Mouse (Mus musculus) ES-E14 (cell line): ENCODE data around the gene Ormdl2.

Experiments used
- HCFC1 ChIP-seq: IDR thresholded peaks from 2 replicates; pipeline ENCODE4 v1.6.1; 2012; ENCODE audit warnings: low read length, inconsistent platforms, borderline replicate concordance; ENCODE audit not compliant: insufficient read depth
- MAFK ChIP-seq: IDR thresholded peaks from 2 replicates; pipeline ENCODE4 v1.6.1; 2014; ENCODE audit warnings: mild to moderate bottlenecking, low read depth, low read length, inconsistent platforms; ENCODE audit not compliant: insufficient read depth
- ZC3H11A ChIP-seq: IDR thresholded peaks from 2 replicates; pipeline ENCODE4 v1.6.1; 2012; ENCODE audit warnings: low read depth, mild to moderate bottlenecking, inconsistent platforms, low read length, borderline replicate concordance
- ZNF384 ChIP-seq: IDR thresholded peaks from 2 replicates; pipeline ENCODE4 v1.6.1; 2012; ENCODE audit warnings: low read depth, low read length, inconsistent platforms

DNA sequence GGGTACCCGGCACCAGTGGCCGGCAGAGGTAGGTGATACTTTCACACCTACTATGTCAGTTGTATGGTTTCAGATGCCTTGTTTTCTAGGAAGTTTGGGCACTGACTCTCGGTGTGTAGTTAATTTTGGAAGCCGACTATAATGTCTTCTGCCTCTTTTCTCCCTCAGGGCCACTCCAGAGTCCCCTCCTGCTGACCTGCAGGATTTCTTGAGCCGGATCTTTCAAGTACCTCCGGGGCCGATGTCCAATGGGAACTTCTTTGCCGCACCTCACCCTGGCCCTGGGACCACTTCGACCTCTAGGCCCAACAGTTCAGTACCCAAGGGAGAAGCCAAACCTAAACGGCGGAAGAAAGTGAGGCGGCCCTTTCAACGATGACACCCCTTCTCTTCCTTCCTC lies 4.4 kb downstream of the Ormdl2 start, which contains the start of gene Sarnp:
- TF ChIP-seq ZC3H11A = no peak
- no peak for TF ChIP-seq ZNF384
- no peak for TF ChIP-seq HCFC1
- TF ChIP-seq MAFK = no peak
